13 mouse cellular contexts compared by ENCODE assay signal in genomic region chr3:77587218-77587617, GRCm38 (mm10).
"Had no signal": no experiment of that assay in that cellular context is flagged by ENCODE, and none has a peak within 500 bp of the region (broad histone marks: within the 10 kb centered on the region; RNA-seq: fewer than 3 reads in every experiment).

No protein-coding gene starts in this region.

- DNase-seq: kidney, adult 18-20 months; kidney, adult 9 months; kidney, postnatal 14 days; kidney, postnatal 4 days; liver, embryonic 13.5 days; lung, adult 2 months; lung, postnatal 14 days; lung, postnatal 4 days; thymus, adult 18-20 months; thymus, postnatal 36 days had no signal

- H3K9me3 ChIP-seq: liver, embryonic 13.5 days; neural tube, embryonic 12.5 days; neural tube, embryonic 15.5 days had no signal

- H3K4me2 ChIP-seq: liver, embryonic 13.5 days; midbrain, embryonic 11.5 days; neural tube, embryonic 12.5 days; neural tube, embryonic 15.5 days had no signal

- H3K36me3 ChIP-seq: liver, embryonic 13.5 days; neural tube, embryonic 12.5 days; neural tube, embryonic 15.5 days had no signal

- H3K27me3 ChIP-seq: liver, embryonic 13.5 days; neural tube, embryonic 12.5 days; neural tube, embryonic 15.5 days had no signal

- H3K27ac ChIP-seq: liver, embryonic 13.5 days; neural tube, embryonic 12.5 days; neural tube, embryonic 15.5 days had no signal

- H3K9ac ChIP-seq: liver, embryonic 13.5 days; neural tube, embryonic 12.5 days; neural tube, embryonic 15.5 days had no signal

- H3K4me3 ChIP-seq: liver, embryonic 13.5 days; neural tube, embryonic 12.5 days; neural tube, embryonic 15.5 days had no signal

- H3K4me1 ChIP-seq: liver, embryonic 13.5 days; neural tube, embryonic 12.5 days; neural tube, embryonic 15.5 days had no signal
